Mouse (Mus musculus): ENCODE results near the gene Agrn.

DNA sequence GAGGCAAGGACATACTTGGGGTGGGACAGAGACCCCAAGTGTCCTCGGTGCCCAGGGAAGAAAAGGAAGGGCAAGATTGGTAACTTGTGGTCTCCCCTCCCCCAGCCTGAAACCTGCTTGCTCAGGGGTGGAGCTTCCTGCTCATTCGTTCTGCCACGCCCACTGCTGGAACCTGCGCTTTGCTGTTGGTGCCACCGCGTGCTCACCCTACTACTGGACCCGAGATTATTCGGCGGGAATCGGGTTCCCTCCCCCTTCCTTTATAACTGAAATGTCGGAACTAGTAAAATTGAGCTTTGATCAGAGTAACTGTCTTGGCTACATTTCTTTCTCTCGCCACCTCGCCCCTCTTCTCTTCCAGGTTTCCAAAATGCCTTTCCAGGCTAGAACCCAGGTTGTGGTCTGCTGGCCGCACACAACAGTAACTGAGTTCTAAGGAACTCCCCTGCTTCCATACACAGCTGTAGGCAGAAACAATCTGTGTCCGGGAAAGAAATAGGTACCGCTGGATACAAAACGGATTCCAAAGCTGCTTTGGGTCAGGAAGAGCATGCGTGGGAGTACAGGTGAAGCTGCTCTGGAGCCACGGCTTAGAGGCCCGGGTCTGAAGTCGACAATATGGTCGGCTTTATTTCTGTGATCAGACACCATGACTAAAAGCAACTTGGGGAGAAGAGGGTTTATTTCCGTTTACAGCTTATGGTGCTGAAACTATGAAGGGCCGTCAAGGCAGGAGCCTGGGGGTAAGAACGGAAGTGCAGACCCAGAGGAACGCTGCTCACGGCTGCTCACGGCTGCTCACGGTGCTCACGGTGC is 60.8 kb downstream of the Agrn start:
- no peak for TF ChIP-seq CTCF (IDR thresholded peaks at IDR 0.05; ENCODE audit: low read depth)
- no peak for TF ChIP-seq EP300 (IDR thresholded peaks at IDR 0.05; ENCODE audit: low read depth)
